Mouse (Mus musculus) lung, adult 2 months (tissue): Measurements from ENCODE around the gene Map3k14.

Experiments
- CTCF ChIP-seq: fragments of 200-500 bp; IDR thresholded peaks from 2 replicates; pipeline ENCODE4 v1.5.1; 2011; ENCODE audit warnings: mild to moderate bottlenecking, low read length, control low read depth; ENCODE audit not compliant: insufficient read depth
- POLR2A ChIP-seq: fragments of 200-500 bp; IDR thresholded peaks from 2 replicates; pipeline ENCODE4 v1.6.1; 2011; ENCODE audit warnings: low read depth, mild to moderate bottlenecking, control low read depth, low read length, borderline replicate concordance; ENCODE audit errors: extremely low read depth

DNA sequence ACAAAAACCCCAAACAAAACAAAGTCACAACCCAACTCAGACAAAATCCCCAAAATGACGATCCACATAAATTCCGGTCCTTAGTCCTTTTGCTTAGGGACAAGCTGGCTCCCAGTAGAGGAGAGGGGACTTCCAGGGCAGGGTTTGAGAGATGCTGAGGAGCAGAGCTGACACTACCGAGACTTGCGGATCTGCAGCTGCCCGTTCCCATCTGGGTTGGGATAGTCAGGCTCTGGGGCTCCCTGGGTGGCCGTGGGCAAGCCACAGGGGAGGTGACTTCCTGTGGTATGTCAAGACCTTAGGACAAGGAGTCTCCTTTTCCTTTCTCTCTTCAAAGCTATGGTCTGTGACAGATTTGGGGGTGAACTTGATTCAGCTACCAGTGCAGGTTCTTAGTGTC, 30.8 kb downstream of the Map3k14 start:
- TF ChIP-seq POLR2A, result no peak
- TF ChIP-seq CTCF, result no peak
